Mouse (Mus musculus) heart, adult 2 months (tissue): ENCODE measurements around the gene Lsp1. TPM values are rescaled to one million over a fixed set of nuclear protein-coding genes. Genes with fewer than 3 reads are reported as not detected.

Experiments
- DNase-seq, 2 experiments: peaks; one replicate each; pipeline ENCODE4 v3.0.0; 2021
- H3K27ac ChIP-seq: fragments of 200-600 bp; 2 replicates; pipeline ENCODE4 v1.8.1; 2022
- H3K27me3 ChIP-seq: fragments of 200-500 bp; 2 replicates; pipeline ENCODE4 v1.6.1; 2012; ENCODE audit warnings: mild to moderate bottlenecking, low read length, inconsistent platforms, mixed read lengths; ENCODE audit not compliant: control insufficient read depth, insufficient read depth
- H3K36me3 ChIP-seq: fragments of 200-500 bp; 2 replicates; pipeline ENCODE4 v1.6.1; 2012; ENCODE audit warnings: low read length, inconsistent platforms; ENCODE audit not compliant: control insufficient read depth, insufficient read depth
- H3K4me1 ChIP-seq: fragments of 200-500 bp; 2 replicates; pipeline ENCODE4 v1.6.1; 2011; ENCODE audit warnings: low read length; ENCODE audit not compliant: control insufficient read depth, insufficient read depth
- H3K4me3 ChIP-seq: fragments of 200-600 bp; 2 replicates; pipeline ENCODE4 v1.8.1; 2022
- H3K79me2 ChIP-seq: fragments of 200-500 bp; replicated peaks from 2 replicates; pipeline ENCODE4 v1.6.1; 2012; ENCODE audit warnings: mild to moderate bottlenecking, inconsistent platforms, low read length, moderate library complexity, mixed read lengths; ENCODE audit not compliant: control insufficient read depth, insufficient read depth
- H3K9ac ChIP-seq: fragments of 200-500 bp; 2 replicates; pipeline ENCODE4 v1.6.1; 2012; ENCODE audit warnings: low read depth, mild to moderate bottlenecking, control low read depth, inconsistent platforms, low read length, mixed read lengths
- CTCF ChIP-seq: fragments of 200-600 bp; IDR thresholded peaks from 2 replicates; pipeline ENCODE4 v1.8.1; 2022; ENCODE audit warnings: antibody characterized with exemption, mild to moderate bottlenecking, moderate library complexity
- EP300 ChIP-seq: fragments of 200-500 bp; IDR thresholded peaks from 2 replicates; pipeline ENCODE4 v1.6.1; 2011; ENCODE audit warnings: low read depth, low read length, control low read depth; ENCODE audit not compliant: insufficient read depth
- POLR2A ChIP-seq: fragments of 200-500 bp; IDR thresholded peaks from 2 replicates; pipeline ENCODE4 v1.6.1; 2011; ENCODE audit warnings: mild to moderate bottlenecking, low read depth, low read length, control low read depth; ENCODE audit not compliant: insufficient read depth
- WGBS: fragments of 180-500 bp; shearing (Covaris S2); methylation state at CpG from one replicate; pipeline ENCODE4 v1.1.7; 2018; 5-methylcytosine and 5-hydroxymethylcytosine counted together
- intact Hi-C: fragments of 180-260 bp; cut with DNase I; formaldehyde crosslinking; loops from one replicate; pipeline ENCODE4 v1.15.1; 2025
- polyA plus RNA-seq: library from polyadenylated mRNA; depleted of rRNA; stranded (reverse); fragments of >200 nt; gene quantifications from 2 replicates; pipeline ENCODE4 v1.2.3, GENCODE M21; 2012
- total RNA-seq, 2 experiments: library from RNA; stranded (reverse); gene quantifications; 2 replicates each; pipeline ENCODE4 v1.2.3; 2021

The Lsp1 gene
- total and polyA plus RNA-seq, 3 experiments = 28.4 to 96.6 (median 35.0) TPM

- H3K27ac ChIP-seq = peak overlapping the region; percentile 65
These were observed 2.6 kb upstream of the Lsp1 start for GRCm38 (mm10) chr7:142458026-142458425.

GRCm38 (mm10) chr7:142458676-142459298, 1.8 kb upstream of the Lsp1 start:
- Histone ChIP-seq H3K9ac (no peak overlapping the region), H3K36me3 (peaks cover 6% of the 10 kb centered on the region), H3K27me3 (no peaks in the 10 kb centered on the region), H3K4me3 (no peak overlapping the region), H3K4me1 (peaks cover 18% of the 10 kb centered on the region), H3K79me2 (no peaks in the 10 kb centered on the region), H3K27ac (peak overlapping the region; percentile 76)
- peak in 1 of 2 experiments; percentile 27 for DNase-seq
- TF ChIP-seq EP300 (no peak), POLR2A (no peak), CTCF (no peak)
- intact Hi-C loops = no loop called here
- 59% methylated on average over 5 of the region's 5 CpGs for WGBS

More at GRCm38 (mm10) chr7:142458026-142458425, 2.6 kb upstream of the Lsp1 start:
- TF ChIP-seq CTCF (no peak), POLR2A (no peak), EP300 (no peak)
- no peaks in the 10 kb centered on the region for H3K27me3 ChIP-seq
- 20% methylated on average over 2 of the region's 2 CpGs for WGBS
- intact Hi-C loops = no loop called here
- no peaks in the 10 kb centered on the region for H3K79me2 ChIP-seq
- H3K4me3 ChIP-seq = no peak overlapping the region
- peaks cover 18% of the 10 kb centered on the region for H3K4me1 ChIP-seq
- H3K9ac ChIP-seq = no peak overlapping the region
- peak in 1 of 2 experiments; percentile 17 for DNase-seq
- H3K36me3 ChIP-seq = peaks cover 6% of the 10 kb centered on the region

DNA sequence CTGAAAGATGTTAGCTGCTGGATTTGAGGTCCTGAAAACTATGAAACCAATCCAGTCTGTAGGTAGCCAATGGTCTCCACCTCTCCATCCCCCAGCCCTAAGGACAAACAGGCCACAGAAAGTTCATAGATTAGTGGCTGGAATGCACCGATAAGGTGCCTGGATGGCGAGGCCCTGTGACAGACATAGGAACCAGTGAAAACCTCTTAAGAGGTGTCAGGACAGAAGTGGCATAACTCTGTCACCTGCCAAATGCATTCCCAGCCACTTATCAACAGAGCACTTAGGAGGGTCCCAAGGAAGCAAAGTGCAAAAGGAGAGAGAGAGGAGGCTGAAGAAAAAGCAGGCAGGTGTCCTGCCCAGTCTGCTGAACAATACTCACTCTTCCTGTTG, 1.3 kb upstream of the Lsp1 start:
- 42% methylated on average over 2 of the region's 2 CpGs for WGBS

DNA sequence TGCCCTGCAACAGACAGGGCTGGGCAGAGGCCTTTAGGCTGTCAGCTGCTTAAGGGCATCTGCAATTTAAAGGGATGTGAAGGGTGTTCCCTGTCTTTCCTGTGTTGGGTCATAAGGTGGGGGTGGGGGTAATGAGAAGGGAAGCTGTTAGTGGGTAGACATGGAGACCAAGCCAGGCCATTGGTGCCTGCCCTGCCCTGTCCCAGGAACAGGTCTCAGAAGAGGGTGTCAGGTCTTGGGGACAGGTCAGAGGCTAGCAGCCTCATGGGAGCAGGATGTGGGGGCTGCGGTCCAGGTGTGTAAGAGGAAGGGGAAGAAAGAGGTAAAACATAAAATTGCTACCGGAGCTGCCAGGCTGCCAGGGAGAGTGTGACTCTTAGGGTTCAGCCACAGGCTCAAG, 837 bp downstream of the Lsp1 start:
- no peaks in the 10 kb centered on the region for H3K79me2 ChIP-seq
- H3K4me1 ChIP-seq = peaks cover 18% of the 10 kb centered on the region
- 75% methylated on average over 2 of the region's 2 CpGs for WGBS
- intact Hi-C loops = no loop called here
- peak; percentile 22 to 25 for DNase-seq
- no peak overlapping the region for H3K9ac ChIP-seq
- no peaks in the 10 kb centered on the region for H3K27me3 ChIP-seq
- no peak overlapping the region for H3K4me3 ChIP-seq
- no peak for TF ChIP-seq POLR2A
- no peak for TF ChIP-seq EP300
- no peak for TF ChIP-seq CTCF
- H3K27ac ChIP-seq = no peak overlapping the region; the same call in 1 of the 2 replicates
- H3K36me3 ChIP-seq = peaks cover 6% of the 10 kb centered on the region

More for the DNA sequence above, 1.3 kb upstream of the Lsp1 start:
- H3K27ac ChIP-seq = peak overlapping the region; percentile 76
- no peaks in the 10 kb centered on the region for H3K27me3 ChIP-seq
- H3K4me3 ChIP-seq = no peak overlapping the region
- no peak for TF ChIP-seq POLR2A
- TF ChIP-seq CTCF = no peak
- peak; percentile 89 for TF ChIP-seq EP300
- H3K9ac ChIP-seq = no peak overlapping the region
- DNase-seq = peak; percentile 34 to 64
- no peaks in the 10 kb centered on the region for H3K79me2 ChIP-seq
- peaks cover 18% of the 10 kb centered on the region for H3K4me1 ChIP-seq
- peaks cover 6% of the 10 kb centered on the region for H3K36me3 ChIP-seq
- intact Hi-C loops = no loop called here

GRCm38 (mm10) chr7:142462190-142462589, 1.6 kb downstream of the Lsp1 start:
- intact Hi-C loops = no loop called here
- TF ChIP-seq POLR2A (peak; percentile 35; the same call in 1 of the 2 replicates), CTCF (no peak), EP300 (peak; percentile 85)
- WGBS = 75% methylated on average over 6 of the region's 6 CpGs
- DNase-seq = peak in 1 of 2 experiments; percentile 28
- Histone ChIP-seq H3K79me2 (no peaks in the 10 kb centered on the region), H3K9ac (peak overlapping the region; percentile 20; the same call in 1 of the 2 replicates), H3K27ac (peak overlapping the region; percentile 43), H3K4me3 (no peak overlapping the region), H3K27me3 (no peaks in the 10 kb centered on the region), H3K36me3 (peaks cover 6% of the 10 kb centered on the region), H3K4me1 (peaks cover 14% of the 10 kb centered on the region)

GRCm38 (mm10) chr7:142462594-142463078, 2.0 kb downstream of the Lsp1 start:
- H3K36me3 ChIP-seq = peaks cover 6% of the 10 kb centered on the region
- no peak overlapping the region for H3K9ac ChIP-seq
- peak in 1 of 2 experiments; percentile 27 for DNase-seq
- no peak overlapping the region for H3K4me3 ChIP-seq
- intact Hi-C loops = no loop called here
- peaks cover 13% of the 10 kb centered on the region for H3K4me1 ChIP-seq
- no peaks in the 10 kb centered on the region for H3K27me3 ChIP-seq
- no peaks in the 10 kb centered on the region for H3K79me2 ChIP-seq
- TF ChIP-seq CTCF = no peak
- no peak for TF ChIP-seq POLR2A
- no peak for TF ChIP-seq EP300
- peak overlapping the region; percentile 43 for H3K27ac ChIP-seq
- WGBS = 72% methylated on average over 4 of the region's 4 CpGs
